Mouse (Mus musculus) cerebellum, postnatal 10 days (tissue): ENCODE measurements around the gene Zfp141.
A peak's percentile ranks its signal among the peaks of the same experiment; 100 is the strongest.

Experiments used
- DNase-seq, 2 experiments: peaks; one replicate each; pipeline ENCODE4 v3.0.0; 2021; ENCODE audit warnings: mixed read lengths in 2 of 2

Zfp141 gene

GRCm38 (mm10) chr7:42505588-42505987, at the start of gene Zfp141:
Zfp141 (minus strand) TSS chr7:42505740.
- DNase-seq: peak; percentile 83 to 87

GRCm38 (mm10) chr7:42551766-42552165, 46.2 kb upstream of the Zfp141 start:
- DNase-seq: no peak

DNA sequence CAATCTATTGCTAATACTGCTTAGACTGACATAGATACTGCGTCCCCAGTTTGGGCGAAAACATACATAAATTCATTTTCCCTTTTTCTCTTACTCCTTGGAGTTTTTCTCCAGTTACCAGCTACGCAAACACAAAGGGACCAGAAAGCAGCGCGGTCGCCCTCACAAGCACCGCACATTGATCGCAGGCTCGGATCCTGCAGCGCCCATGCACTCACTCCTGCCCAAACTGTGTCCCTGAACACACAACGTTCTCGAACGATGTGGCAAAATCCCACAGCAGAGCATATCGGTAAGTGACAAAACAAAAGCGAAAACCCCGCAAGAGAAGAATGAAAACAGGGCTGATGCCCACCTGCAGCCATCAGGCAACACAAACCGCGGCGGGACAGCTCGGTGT, 354 bp downstream of the Zfp141 start:
- no peak for DNase-seq

GRCm38 (mm10) chr7:42498248-42498647, 7.3 kb downstream of the Zfp141 start:
- no peak for DNase-seq

- DNase-seq: no peak
Measured at GRCm38 (mm10) chr7:42497356-42497755, 8.2 kb downstream of the Zfp141 start.

DNA sequence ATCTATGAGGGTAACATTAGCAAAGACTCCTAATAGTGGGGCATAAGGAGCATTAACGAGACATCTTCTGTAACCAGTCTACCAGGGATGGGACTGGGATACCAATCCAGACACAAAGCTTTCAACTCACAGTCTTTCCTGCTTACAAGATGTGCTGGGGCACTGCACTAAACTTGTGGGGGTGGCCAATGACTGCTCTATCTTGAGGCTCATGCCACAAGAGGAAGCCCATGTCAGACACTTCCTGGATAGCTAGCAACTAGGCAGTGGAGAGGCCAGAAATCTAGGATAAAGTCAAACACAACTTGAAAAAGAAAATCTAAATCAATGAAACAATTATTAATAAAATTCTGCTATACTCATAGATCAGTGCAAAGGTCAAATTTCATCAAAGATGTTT, 9.3 kb downstream of the Zfp141 start:
- no peak for DNase-seq

GRCm38 (mm10) chr7:42490859-42491258, 14.7 kb downstream of the Zfp141 start:
- DNase-seq: no peak

GRCm38 (mm10) chr7:42490358-42490757, 15.2 kb downstream of the Zfp141 start:
- no peak for DNase-seq

GRCm38 (mm10) chr7:42454640-42455039, 50.9 kb downstream of the Zfp141 start:
- DNase-seq: peak in 1 of 2 experiments; percentile 1

DNA sequence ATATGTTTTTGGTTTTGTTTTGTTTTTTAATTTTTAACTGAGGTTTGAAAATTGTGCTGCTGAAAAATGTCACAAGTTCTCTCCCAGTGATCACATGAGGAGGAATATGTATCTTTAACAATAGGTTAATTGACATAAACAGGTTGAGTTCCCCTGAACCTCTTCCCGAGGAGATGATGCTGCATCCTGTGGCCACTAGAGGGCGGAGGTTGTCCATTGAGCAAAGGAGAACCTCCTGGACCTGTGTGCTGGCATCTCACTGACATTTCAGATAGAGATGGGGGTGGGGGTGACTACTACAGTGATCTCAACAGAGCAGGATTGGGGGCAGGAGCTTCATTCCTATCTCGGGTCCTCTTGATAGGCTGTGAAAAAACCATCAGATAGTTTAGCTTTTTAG, 54.9 kb downstream of the Zfp141 start:
- DNase-seq: peak; percentile 1 to 4

- DNase-seq: no peak
Measured at GRCm38 (mm10) chr7:42447850-42448249, 57.7 kb downstream of the Zfp141 start, which contains the start of gene 4933421I07Rik. 4933421I07Rik (minus strand) TSS chr7:42448120.

DNA sequence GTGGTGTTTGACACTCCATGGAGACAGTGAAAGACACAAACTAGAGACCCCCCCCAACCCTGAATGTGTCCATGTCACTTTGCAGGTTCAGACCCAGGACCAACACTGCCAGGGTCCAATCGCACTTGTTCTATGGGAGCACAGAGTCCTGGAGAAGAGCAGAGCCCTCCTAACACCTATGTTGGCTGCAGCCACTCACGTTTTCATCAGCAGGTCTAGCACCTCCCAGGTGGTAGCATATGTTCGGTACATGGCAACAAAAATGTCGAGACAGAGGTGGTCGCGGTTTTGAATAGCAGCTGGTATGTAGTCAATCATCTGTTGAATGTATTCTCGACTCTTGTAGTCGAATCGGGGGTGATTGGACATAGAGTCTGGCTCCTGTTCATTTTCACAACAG, 58.2 kb downstream of the Zfp141 start:
- no peak for DNase-seq
